Mouse (Mus musculus): Measurements from ENCODE around the gene Safb. TPM values are rescaled to one million over a fixed set of nuclear protein-coding genes. Genes with fewer than 3 reads are reported as not detected.
A peak's percentile ranks its signal among the peaks of the same experiment; 100 is the strongest.

Safb gene
- polyA plus RNA-seq, 1 experiment from 2014 or later, result 113 TPM

DNA sequence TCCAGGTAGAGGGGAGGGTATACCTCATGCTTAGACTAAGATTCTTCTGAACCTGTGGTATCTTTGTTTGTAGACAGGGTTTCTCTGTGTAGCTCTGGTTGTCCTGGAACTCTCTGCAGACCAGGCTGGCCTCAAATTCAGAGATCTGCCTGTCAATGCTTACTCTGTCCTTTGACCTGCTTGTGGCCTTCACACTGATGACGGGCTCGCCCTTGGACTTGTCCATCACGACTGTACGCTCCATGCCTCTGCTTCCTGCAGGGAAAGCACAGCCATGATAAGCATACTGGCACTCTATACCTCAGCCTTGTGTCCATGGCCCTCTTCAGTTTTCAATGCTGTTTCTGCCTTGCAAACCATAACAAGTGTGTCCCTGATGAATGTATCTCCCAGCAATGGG, 17.3 kb upstream of the Safb start:
- H3K9me3 ChIP-seq, result no peaks in the 10 kb centered on the region
- H3K9ac ChIP-seq, result no peak overlapping the region
- WGBS, result 95% methylated on average over 4 of the region's 4 CpGs
- no peaks in the 10 kb centered on the region for H3K4me1 ChIP-seq
- H3K4me3 ChIP-seq, result no peak overlapping the region
- H3K27me3 ChIP-seq, result no peaks in the 10 kb centered on the region
- H3K36me3 ChIP-seq, result peaks cover 100% of the 10 kb centered on the region
- no peak overlapping the region for H3K27ac ChIP-seq
- ATAC-seq (ENCODE audit: low FRiP score, low read depth), result no peak
- H3K4me2 ChIP-seq (replicated peaks), result no peak overlapping the region

DNA sequence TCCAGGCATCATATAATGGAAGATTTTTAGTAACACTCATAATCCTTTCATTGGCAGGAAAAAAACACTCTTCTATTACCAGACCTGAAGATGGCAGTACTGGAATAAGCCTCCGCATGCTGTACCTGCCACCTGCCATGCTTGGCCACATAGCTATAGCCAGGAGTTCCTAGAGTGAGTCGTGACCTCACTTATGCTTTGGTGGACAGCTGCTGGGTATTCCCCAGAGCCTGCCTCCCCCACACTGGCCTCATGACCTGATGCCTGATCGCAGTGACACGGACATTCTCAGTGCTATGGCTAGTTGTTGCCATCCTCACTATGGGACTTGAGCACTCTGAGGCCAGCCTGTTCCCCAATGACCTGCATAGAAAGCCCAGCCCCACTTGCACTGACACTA, 14.3 kb upstream of the Safb start:
- Histone ChIP-seq H3K36me3 (peaks cover 98% of the 10 kb centered on the region), H3K27me3 (no peaks in the 10 kb centered on the region), H3K9me3 (no peaks in the 10 kb centered on the region), H3K4me2 (replicated peaks) (no peak overlapping the region), H3K4me3 (no peak overlapping the region), H3K4me1 (no peaks in the 10 kb centered on the region), H3K27ac (no peak overlapping the region), H3K9ac (no peak overlapping the region)
- ATAC-seq (ENCODE audit: low FRiP score, low read depth), result no peak
- WGBS, result 92% methylated on average over 4 of the region's 4 CpGs

DNA sequence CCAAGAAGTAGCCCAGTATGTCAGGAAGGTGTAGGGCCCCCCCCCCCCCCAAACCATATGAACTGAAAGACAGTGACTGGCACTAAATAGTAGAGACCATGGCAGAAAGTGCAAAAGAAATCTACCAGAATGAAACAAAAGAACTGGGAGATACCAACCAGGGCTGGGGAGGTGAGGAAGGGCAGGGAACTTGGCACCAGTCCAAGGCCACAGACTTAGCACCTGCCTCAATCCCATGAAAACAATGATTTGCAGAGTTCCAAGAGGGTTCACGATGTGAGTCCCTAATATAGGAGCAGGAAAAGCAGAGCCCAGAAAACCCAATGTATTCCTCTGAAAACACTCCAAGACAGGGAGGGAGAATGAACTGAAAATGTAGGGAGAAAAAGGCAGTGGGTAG, 12.5 kb upstream of the Safb start:
- Histone ChIP-seq H3K4me2 (replicated peaks) (no peak overlapping the region), H3K27me3 (no peaks in the 10 kb centered on the region), H3K4me3 (no peak overlapping the region), H3K9me3 (no peaks in the 10 kb centered on the region), H3K27ac (no peak overlapping the region), H3K4me1 (no peaks in the 10 kb centered on the region), H3K36me3 (peaks cover 94% of the 10 kb centered on the region), H3K9ac (no peak overlapping the region)
- 69% methylated on average over 1 of the region's 1 CpGs for WGBS
- no peak for ATAC-seq (ENCODE audit: low FRiP score, low read depth)

DNA sequence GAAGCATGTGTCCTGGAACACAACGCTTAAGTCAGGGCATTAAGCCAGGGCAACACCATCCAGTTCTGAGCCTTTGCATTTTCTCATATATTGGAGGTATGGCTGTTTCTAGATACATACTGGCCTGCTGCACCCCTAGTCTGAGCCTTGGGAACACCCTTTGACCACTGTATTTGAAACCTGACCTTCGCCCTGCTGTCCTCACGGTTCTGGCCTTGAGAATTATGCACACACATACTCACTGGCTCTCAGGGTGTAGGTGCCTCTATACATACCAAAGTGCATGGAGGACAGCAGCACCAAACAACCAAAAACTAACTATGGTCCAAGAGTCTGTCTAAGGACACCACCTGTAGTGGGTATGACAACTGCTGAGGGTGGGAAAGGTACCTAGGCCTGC, 11.7 kb upstream of the Safb start:
- 96% methylated on average over 3 of the region's 3 CpGs for WGBS
- H3K4me1 ChIP-seq, result no peaks in the 10 kb centered on the region
- H3K4me3 ChIP-seq, result no peak overlapping the region
- H3K9ac ChIP-seq, result no peak overlapping the region
- H3K27me3 ChIP-seq, result no peaks in the 10 kb centered on the region
- no peak overlapping the region for H3K27ac ChIP-seq
- no peaks in the 10 kb centered on the region for H3K9me3 ChIP-seq
- H3K36me3 ChIP-seq, result peaks cover 94% of the 10 kb centered on the region
- H3K4me2 ChIP-seq (replicated peaks), result no peak overlapping the region
- ATAC-seq (ENCODE audit: low FRiP score, low read depth), result no peak

DNA sequence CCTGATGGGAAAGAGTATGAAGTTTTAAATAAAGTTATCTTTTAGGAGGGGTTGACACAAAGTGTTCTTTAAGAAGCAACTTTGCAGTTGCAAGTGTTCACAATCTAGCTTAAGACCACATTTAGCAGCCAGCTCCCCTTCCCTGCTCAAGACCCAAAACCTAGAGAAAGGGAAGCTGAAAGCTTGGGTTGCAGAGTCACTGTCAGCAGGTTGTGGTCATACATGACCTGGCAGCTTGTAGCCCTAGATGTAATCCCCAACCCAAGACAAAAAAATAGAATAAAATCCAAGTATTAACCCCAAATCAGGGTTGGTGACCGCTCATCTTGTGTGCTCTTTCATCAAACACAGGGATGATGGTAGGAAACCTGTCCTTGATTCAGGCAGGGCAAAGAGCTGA, 1.6 kb upstream of the Safb start:
- peak overlapping the region; percentile 92 for H3K4me3 ChIP-seq
- no peaks in the 10 kb centered on the region for H3K27me3 ChIP-seq
- H3K36me3 ChIP-seq, result peaks cover 68% of the 10 kb centered on the region
- WGBS, result 77% methylated on average over 1 of the region's 1 CpGs
- no peaks in the 10 kb centered on the region for H3K9me3 ChIP-seq
- ATAC-seq (ENCODE audit: low FRiP score, low read depth), result no peak
- H3K4me1 ChIP-seq, result peaks cover 48% of the 10 kb centered on the region
- H3K9ac ChIP-seq, result peak overlapping the region; percentile 90
- peak overlapping the region; percentile 94 for H3K4me2 ChIP-seq (replicated peaks)
- H3K27ac ChIP-seq, result no peak overlapping the region

DNA sequence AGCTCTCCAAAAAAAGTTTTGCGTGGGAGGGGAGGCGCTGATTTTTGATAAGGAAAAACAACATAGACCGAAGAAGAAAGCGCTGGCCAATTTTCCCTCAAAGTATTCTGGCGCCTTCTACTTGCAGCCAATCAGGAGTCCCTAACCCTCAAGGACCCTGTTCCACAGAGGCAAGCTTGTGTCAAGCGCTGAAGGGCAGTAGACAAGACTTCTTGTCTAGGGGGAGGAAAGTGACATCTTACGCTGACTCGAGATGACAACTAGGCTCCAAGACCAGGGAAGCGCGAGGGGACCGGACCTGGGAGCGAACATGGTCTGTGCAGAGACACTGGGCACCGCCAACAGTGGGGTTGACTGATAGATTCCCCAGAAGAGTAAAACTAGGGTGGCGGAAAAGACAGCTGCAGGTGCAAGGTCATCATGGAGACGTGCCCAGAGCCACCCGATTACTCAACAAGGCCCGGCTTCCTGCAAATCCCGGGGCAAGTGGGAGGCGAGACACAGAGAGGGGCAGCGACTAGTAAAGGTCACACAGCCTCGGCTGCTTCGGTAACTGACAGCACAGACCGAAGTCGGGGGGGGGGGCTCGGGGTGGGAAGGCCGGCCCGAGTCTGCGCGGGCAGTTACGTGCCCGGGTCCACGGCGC, 891 bp upstream of the Safb start:
- Histone ChIP-seq H3K27me3 (no peaks in the 10 kb centered on the region), H3K36me3 (peaks cover 68% of the 10 kb centered on the region), H3K27ac (peak overlapping the region; percentile 93), H3K4me2 (replicated peaks) (peak overlapping the region; percentile 94), H3K4me3 (peak overlapping the region; percentile 92), H3K9ac (peak overlapping the region; percentile 90), H3K9me3 (no peaks in the 10 kb centered on the region), H3K4me1 (peaks cover 52% of the 10 kb centered on the region)
- ATAC-seq (ENCODE audit: low FRiP score, low read depth), result no peak
- WGBS, result 6% methylated on average over 33 of the region's 33 CpGs

DNA sequence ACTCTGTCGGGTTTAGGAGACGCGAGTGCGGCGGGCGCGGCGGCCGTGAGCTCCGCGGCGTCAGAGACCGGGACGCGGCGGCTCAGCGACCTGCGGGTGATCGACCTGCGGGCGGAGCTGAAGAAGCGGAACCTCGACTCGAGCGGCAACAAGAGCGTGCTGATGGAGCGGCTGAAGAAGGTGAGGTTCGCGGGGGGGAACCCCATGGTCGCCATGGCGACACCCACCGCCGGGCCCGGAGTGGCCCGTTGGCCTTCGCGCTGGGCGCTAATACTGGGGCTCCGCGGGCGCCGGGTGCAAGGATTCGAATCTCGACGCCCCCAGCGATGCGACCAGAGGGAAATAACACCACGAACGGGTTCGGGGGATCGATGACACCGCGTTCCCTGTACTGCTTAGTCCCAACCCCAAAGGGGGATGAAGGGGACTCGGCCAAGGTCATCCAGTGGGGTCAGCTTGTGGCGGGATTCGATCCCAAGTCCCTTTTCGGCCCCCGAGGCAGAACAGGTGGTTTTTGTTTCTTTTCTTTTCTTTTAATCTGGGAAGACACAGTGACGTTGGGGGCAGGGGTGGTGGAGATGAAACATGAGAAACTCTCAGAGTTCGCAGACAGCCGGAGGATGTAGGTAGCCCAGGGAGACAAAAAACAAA, 671 bp downstream of the Safb start:
- Histone ChIP-seq H3K36me3 (peaks cover 68% of the 10 kb centered on the region), H3K9me3 (no peaks in the 10 kb centered on the region), H3K4me3 (peak overlapping the region; percentile 92), H3K9ac (peak overlapping the region; percentile 91), H3K4me1 (peaks cover 54% of the 10 kb centered on the region), H3K27ac (peak overlapping the region; percentile 90), H3K4me2 (replicated peaks) (peak overlapping the region; percentile 86), H3K27me3 (no peaks in the 10 kb centered on the region)
- WGBS, result under 1% methylated on average over 61 of the region's 61 CpGs
- peak; percentile 3; the same call in 1 of the 2 replicates for ATAC-seq (ENCODE audit: low FRiP score, low read depth)

DNA sequence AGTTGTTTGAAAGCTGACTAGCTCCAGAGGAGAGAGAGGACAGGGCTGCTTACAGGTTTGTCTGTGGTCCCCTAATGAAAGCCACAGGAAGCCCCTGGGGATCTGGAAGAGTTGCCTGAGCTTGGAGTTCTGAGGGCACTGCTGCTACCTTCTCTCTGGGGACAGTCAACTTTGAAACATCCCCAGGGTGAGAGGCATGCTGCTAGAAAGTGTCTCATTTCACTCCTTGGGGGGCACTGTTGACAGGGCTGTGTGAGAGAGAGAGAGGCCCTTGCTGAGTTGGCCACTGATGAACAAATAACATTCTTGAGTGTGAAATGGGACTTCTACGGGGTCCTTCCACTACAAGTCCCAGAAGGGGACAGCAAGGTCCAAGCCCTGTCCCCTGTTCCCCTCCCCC, 3.1 kb downstream of the Safb start:
- no peaks in the 10 kb centered on the region for H3K9me3 ChIP-seq
- no peaks in the 10 kb centered on the region for H3K27me3 ChIP-seq
- no peak overlapping the region for H3K27ac ChIP-seq
- peaks cover 47% of the 10 kb centered on the region for H3K4me1 ChIP-seq
- peak overlapping the region; percentile 27; the same call in 1 of the 2 replicates for H3K4me2 ChIP-seq (replicated peaks)
- no peak for ATAC-seq (ENCODE audit: low FRiP score, low read depth)
- WGBS, result 71% methylated on average over 1 of the region's 1 CpGs
- H3K4me3 ChIP-seq, result no peak overlapping the region; the same call in 1 of the 2 replicates
- peaks cover 66% of the 10 kb centered on the region for H3K36me3 ChIP-seq
- 0 out of 2 replicates have a peak overlapping the region, but pooled peaks have one; percentile 91 for H3K9ac ChIP-seq

DNA sequence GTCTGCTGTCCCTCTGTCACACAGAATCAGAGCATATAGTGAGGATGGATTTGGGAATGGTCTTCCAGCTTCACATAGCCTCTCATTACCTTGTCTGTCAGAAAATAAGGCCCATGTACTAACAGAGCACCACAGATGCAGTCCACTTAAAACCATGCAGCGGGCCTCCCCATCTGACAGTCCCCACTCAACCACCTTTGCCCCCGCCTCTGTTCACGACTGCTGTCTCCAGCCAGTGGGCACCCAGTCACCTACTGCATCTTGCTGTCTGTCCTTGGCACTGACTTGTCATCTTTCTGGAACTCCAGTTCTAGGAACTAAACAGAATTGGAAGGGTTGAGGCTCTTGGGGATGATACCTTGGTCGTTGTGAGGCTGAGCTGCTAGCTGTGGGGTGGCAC, 4.3 kb downstream of the Safb start:
- Histone ChIP-seq H3K27me3 (no peaks in the 10 kb centered on the region), H3K4me3 (no peak overlapping the region), H3K9me3 (no peaks in the 10 kb centered on the region), H3K4me1 (peaks cover 39% of the 10 kb centered on the region), H3K36me3 (peaks cover 76% of the 10 kb centered on the region), H3K4me2 (replicated peaks) (no peak overlapping the region), H3K27ac (no peak overlapping the region), H3K9ac (no peak overlapping the region)
- ATAC-seq (ENCODE audit: low FRiP score, low read depth), result no peak
- 96% methylated on average over 4 of the region's 4 CpGs for WGBS

DNA sequence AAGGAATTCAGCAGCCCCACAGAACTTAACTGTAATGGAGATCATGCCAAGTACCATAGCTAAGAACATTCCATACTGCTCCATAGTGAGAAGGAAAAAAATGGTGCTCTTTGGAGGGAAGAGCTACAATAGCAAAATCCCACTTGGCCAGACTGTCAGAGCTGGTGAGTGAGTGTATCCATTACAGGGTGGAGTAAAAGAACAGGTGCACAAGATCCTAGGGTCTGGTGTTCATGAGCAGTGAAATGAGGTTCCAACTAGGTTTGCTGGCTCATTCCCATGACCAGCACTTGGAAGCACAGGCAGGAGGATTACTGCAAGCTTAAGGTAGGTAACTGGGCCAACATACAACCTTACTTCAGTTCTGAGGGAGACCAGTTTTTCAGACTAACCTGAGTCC, 7.9 kb downstream of the Safb start:
- no peak overlapping the region for H3K4me3 ChIP-seq
- H3K9me3 ChIP-seq, result no peaks in the 10 kb centered on the region
- H3K4me1 ChIP-seq, result peaks cover 21% of the 10 kb centered on the region
- H3K4me2 ChIP-seq (replicated peaks), result no peak overlapping the region
- no peak overlapping the region for H3K27ac ChIP-seq
- peaks cover 98% of the 10 kb centered on the region for H3K36me3 ChIP-seq
- H3K9ac ChIP-seq, result no peak overlapping the region
- no peaks in the 10 kb centered on the region for H3K27me3 ChIP-seq
- ATAC-seq (ENCODE audit: low FRiP score, low read depth), result no peak

DNA sequence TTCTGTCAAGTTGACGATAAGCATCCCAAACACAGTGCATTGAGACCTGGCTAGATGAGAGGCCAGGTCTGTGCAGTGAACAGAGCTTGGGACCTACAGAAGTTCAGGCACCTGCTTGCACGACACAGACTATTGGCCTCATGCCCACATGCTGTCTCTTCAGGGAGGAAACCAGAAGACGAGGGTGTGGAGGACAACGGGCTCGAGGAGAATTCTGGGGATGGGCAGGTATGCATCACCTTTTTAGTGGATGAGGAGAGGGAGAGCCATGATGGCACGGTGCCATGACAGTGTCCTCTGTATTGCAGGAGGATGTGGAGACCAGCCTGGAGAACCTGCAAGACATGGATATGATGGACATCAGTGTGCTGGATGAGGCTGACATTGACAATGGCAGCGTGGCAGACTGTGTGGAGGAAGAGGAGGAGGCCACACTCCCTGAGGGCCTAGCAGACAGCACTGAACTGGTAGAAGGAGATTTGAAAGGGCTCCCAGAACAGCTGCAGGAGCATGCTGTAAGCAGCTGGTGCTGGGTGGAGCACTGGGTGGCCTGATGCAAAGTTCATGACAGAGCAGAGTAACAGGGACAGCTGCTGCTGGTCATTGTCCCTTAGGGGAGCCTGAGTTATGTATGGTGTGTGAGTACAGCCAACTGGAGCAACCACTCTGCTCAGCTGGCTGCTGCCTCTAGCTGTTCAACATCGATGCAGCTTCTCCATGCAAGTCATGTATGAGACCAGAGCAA, 9.1 kb downstream of the Safb start:
- no peak overlapping the region for H3K4me2 ChIP-seq (replicated peaks)
- 89% methylated on average over 8 of the region's 8 CpGs for WGBS
- peaks cover 94% of the 10 kb centered on the region for H3K36me3 ChIP-seq
- no peak overlapping the region for H3K27ac ChIP-seq
- H3K9me3 ChIP-seq, result no peaks in the 10 kb centered on the region
- H3K27me3 ChIP-seq, result no peaks in the 10 kb centered on the region
- no peak overlapping the region for H3K9ac ChIP-seq
- peak; percentile 78 for ATAC-seq (ENCODE audit: low FRiP score, low read depth)
- 0 out of 2 replicates have a peak, but pooled peaks cover 12% of the 10 kb centered on the region for H3K4me1 ChIP-seq
- no peak overlapping the region for H3K4me3 ChIP-seq

Data from limb, embryonic 13.5 days (tissue).